Mouse (Mus musculus) forebrain, embryonic 13.5 days (tissue): ENCODE measurements around the gene Kiss1r. TPM values are rescaled to one million over a fixed set of nuclear protein-coding genes. Genes with fewer than 3 reads are reported as not detected.
"Not testable (repeated sequence)": the region's sequence is repeated elsewhere in the genome, so short reads cannot be mapped to it uniquely, and the experiment has no call there.

Experiments used
- ATAC-seq: fragments of 200-750 bp; cut with Nextera tagmentation; 2 replicates; pipeline ENCODE4 v1.8.0; 2017
- H3K27ac ChIP-seq: fragments of 300-500 bp; sonication (generic); 2 replicates; pipeline ENCODE4 v1.5.1; 2015; ENCODE audit warnings: inconsistent platforms, mild to moderate bottlenecking, moderate library complexity
- H3K27me3 ChIP-seq: fragments of 300-500 bp; sonication (generic); 2 replicates; pipeline ENCODE4 v1.6.1; 2015; ENCODE audit warnings: mild to moderate bottlenecking, inconsistent platforms
- H3K36me3 ChIP-seq: fragments of 300-500 bp; sonication (generic); 2 replicates; pipeline ENCODE4 v1.6.1; 2015; ENCODE audit warnings: mild to moderate bottlenecking, inconsistent platforms; ENCODE audit not compliant: poor library complexity, severe bottlenecking
- H3K4me1 ChIP-seq: fragments of 300-500 bp; sonication (generic); 2 replicates; pipeline ENCODE4 v1.6.1; 2015; ENCODE audit warnings: inconsistent platforms
- H3K4me2 ChIP-seq: fragments of 300-500 bp; sonication (generic); 2 replicates; pipeline ENCODE4 v1.6.1; 2015; ENCODE audit warnings: inconsistent platforms, mild to moderate bottlenecking, moderate library complexity
- H3K4me3 ChIP-seq: fragments of 300-500 bp; sonication (generic); 2 replicates; pipeline ENCODE4 v1.5.1; 2015; ENCODE audit warnings: mild to moderate bottlenecking, inconsistent platforms
- H3K9ac ChIP-seq: fragments of 300-500 bp; sonication (generic); 2 replicates; pipeline ENCODE4 v1.6.1; 2015; ENCODE audit warnings: mild to moderate bottlenecking, inconsistent platforms
- H3K9me3 ChIP-seq: fragments of 300-500 bp; sonication (generic); replicated peaks from 2 replicates; pipeline ENCODE4 v1.6.1; 2016; ENCODE audit warnings: inconsistent platforms
- WGBS: fragments of 180-500 bp; shearing (Covaris S2); methylation state at CpG from one replicate; pipeline ENCODE4 v1.1.7; 2015; 5-methylcytosine and 5-hydroxymethylcytosine counted together
- polyA plus RNA-seq: library from polyadenylated mRNA; unstranded; fragments of >200 nt; fragmentation: Nextera tagmentation; extraction: Ambion mirVana; gene quantifications from 2 replicates; pipeline ENCODE4 v1.2.1, GENCODE M21; 2015

The Kiss1r gene
- polyA plus RNA-seq, 1 experiment from 2014 or later = 1.3 TPM

GRCm38 (mm10) chr10:79950661-79951060 is 33.9 kb downstream of the Kiss1r start:
- peaks cover 15% of the 10 kb centered on the region for H3K4me1 ChIP-seq
- H3K9me3 ChIP-seq = no peaks in the 10 kb centered on the region
- 84% methylated on average over 18 of the region's 18 CpGs for WGBS
- no peak overlapping the region for H3K4me3 ChIP-seq
- ATAC-seq = no peak
- H3K27me3 ChIP-seq = no peaks in the 10 kb centered on the region
- no peak overlapping the region for H3K27ac ChIP-seq
- peaks cover 53% of the 10 kb centered on the region for H3K36me3 ChIP-seq
- H3K9ac ChIP-seq = no peak overlapping the region
- H3K4me2 ChIP-seq = no peak overlapping the region

- no peak for ATAC-seq
- peaks cover 4% of the 10 kb centered on the region; the same call in 1 of the 2 replicates for H3K4me1 ChIP-seq
- whole genome bisulfite sequencing = 89% methylated on average over 6 of the region's 6 CpGs
- no peaks in the 10 kb centered on the region for H3K9me3 ChIP-seq
- peaks cover 41% of the 10 kb centered on the region for H3K36me3 ChIP-seq
- no peak overlapping the region for H3K27ac ChIP-seq
- no peak overlapping the region for H3K9ac ChIP-seq
- H3K4me2 ChIP-seq = no peak overlapping the region
- H3K27me3 ChIP-seq = 0 out of 2 replicates have a peak, but pooled peaks cover 5% of the 10 kb centered on the region
- no peak overlapping the region for H3K4me3 ChIP-seq
Measured at GRCm38 (mm10) chr10:79953946-79954345, 37.2 kb downstream of the Kiss1r start.

- Histone ChIP-seq H3K4me1 (peaks cover 7% of the 10 kb centered on the region), H3K27ac (no peak overlapping the region), H3K9me3 (no peaks in the 10 kb centered on the region), H3K9ac (0 out of 2 replicates have a peak overlapping the region, but pooled peaks have one; percentile 3), H3K4me2 (no peak overlapping the region), H3K27me3 (0 out of 2 replicates have a peak, but pooled peaks cover 5% of the 10 kb centered on the region), H3K36me3 (peaks cover 23% of the 10 kb centered on the region), H3K4me3 (no peak overlapping the region)
- no peak for ATAC-seq
- 79% methylated on average over 9 of the region's 9 CpGs for WGBS
Measured at GRCm38 (mm10) chr10:79955691-79956090, 38.9 kb downstream of the Kiss1r start.

GRCm38 (mm10) chr10:79956643-79957154 is 39.9 kb downstream of the Kiss1r start:
- 22% methylated on average over 4 of the region's 4 CpGs for WGBS
- peaks cover 15% of the 10 kb centered on the region for H3K4me1 ChIP-seq
- H3K4me3 ChIP-seq = no peak overlapping the region
- no peak overlapping the region for H3K27ac ChIP-seq
- H3K9me3 ChIP-seq = no peaks in the 10 kb centered on the region
- H3K27me3 ChIP-seq = 0 out of 2 replicates have a peak, but pooled peaks cover 5% of the 10 kb centered on the region
- ATAC-seq = no peak
- H3K9ac ChIP-seq = no peak overlapping the region
- H3K4me2 ChIP-seq = no peak overlapping the region
- H3K36me3 ChIP-seq = peaks cover 18% of the 10 kb centered on the region

GRCm38 (mm10) chr10:79958140-79958816 is 41.5 kb downstream of the Kiss1r start:
- H3K36me3 ChIP-seq = peaks cover 22% of the 10 kb centered on the region
- H3K4me1 ChIP-seq = peaks cover 15% of the 10 kb centered on the region
- no peak overlapping the region for H3K27ac ChIP-seq
- no peak overlapping the region for H3K4me3 ChIP-seq
- no peak for ATAC-seq
- no peak overlapping the region for H3K9ac ChIP-seq
- peak overlapping the region; percentile 25 for H3K4me2 ChIP-seq
- no peaks in the 10 kb centered on the region for H3K9me3 ChIP-seq
- WGBS = 16% methylated on average over 21 of the region's 21 CpGs
- H3K27me3 ChIP-seq = 0 out of 2 replicates have a peak, but pooled peaks cover 5% of the 10 kb centered on the region

GRCm38 (mm10) chr10:79959412-79959811 is 42.6 kb downstream of the Kiss1r start:
- Histone ChIP-seq H3K4me3 (peak overlapping the region; percentile 97), H3K36me3 (peaks cover 29% of the 10 kb centered on the region), H3K4me2 (peak overlapping the region; percentile 93), H3K4me1 (peaks cover 15% of the 10 kb centered on the region)
- H3K9me3 ChIP-seq, H3K9ac ChIP-seq, H3K27ac ChIP-seq, H3K27me3 ChIP-seq: not testable (repeated sequence)
- 69% methylated on average over 5 of the region's 10 CpGs for WGBS
- peak; percentile 48; the same call in 1 of the 2 replicates for ATAC-seq

GRCm38 (mm10) chr10:79959847-79960601 is 43.3 kb downstream of the Kiss1r start, which contains the start of gene Wdr18:
Gene Wdr18, plus strand, starts transcription at chr10:79960152.
- Histone ChIP-seq H3K9ac (peak within 1 kb of the TSS; percentile 79), H3K36me3 (peaks cover 35% of the 10 kb centered on the region), H3K9me3 (no peaks in the 10 kb centered on the region), H3K27me3 (0 out of 2 replicates have a peak, but pooled peaks cover 5% of the 10 kb centered on the region), H3K27ac (peak within 1 kb of the TSS; percentile 41), H3K4me1 (peaks cover 15% of the 10 kb centered on the region), H3K4me2 (peak within 1 kb of the TSS; percentile 93), H3K4me3 (peak within 1 kb of the TSS; percentile 97)
- under 1% methylated on average over 61 of the region's 61 CpGs for WGBS
- ATAC-seq = peak; percentile 98

- Histone ChIP-seq H3K9ac (peak overlapping the region; percentile 79), H3K4me2 (peak overlapping the region; percentile 93), H3K9me3 (no peaks in the 10 kb centered on the region), H3K4me1 (peaks cover 15% of the 10 kb centered on the region), H3K4me3 (peak overlapping the region; percentile 97), H3K27me3 (0 out of 2 replicates have a peak, but pooled peaks cover 5% of the 10 kb centered on the region), H3K36me3 (peaks cover 43% of the 10 kb centered on the region), H3K27ac (no peak overlapping the region)
- ATAC-seq = no peak
- 15% methylated on average over 10 of the region's 10 CpGs for WGBS
Measured at GRCm38 (mm10) chr10:79960671-79961294, 44.0 kb downstream of the Kiss1r start.

GRCm38 (mm10) chr10:79964727-79965126 is 48.0 kb downstream of the Kiss1r start:
- no peak overlapping the region for H3K4me3 ChIP-seq
- 95% methylated on average over 7 of the region's 7 CpGs for WGBS
- H3K9ac ChIP-seq = no peak overlapping the region
- H3K27ac ChIP-seq = no peak overlapping the region
- H3K9me3 ChIP-seq = no peaks in the 10 kb centered on the region
- no peak overlapping the region for H3K4me2 ChIP-seq
- peaks cover 11% of the 10 kb centered on the region for H3K4me1 ChIP-seq
- peaks cover 8% of the 10 kb centered on the region for H3K27me3 ChIP-seq
- H3K36me3 ChIP-seq = peaks cover 74% of the 10 kb centered on the region
- no peak for ATAC-seq

GRCm38 (mm10) chr10:79965325-79965724 is 48.6 kb downstream of the Kiss1r start:
- H3K4me3 ChIP-seq = no peak overlapping the region
- peaks cover 11% of the 10 kb centered on the region for H3K4me1 ChIP-seq
- 87% methylated on average over 5 of the region's 5 CpGs for WGBS
- no peak overlapping the region for H3K4me2 ChIP-seq
- no peak for ATAC-seq
- peaks cover 14% of the 10 kb centered on the region for H3K27me3 ChIP-seq
- H3K27ac ChIP-seq = no peak overlapping the region
- no peaks in the 10 kb centered on the region for H3K9me3 ChIP-seq
- peaks cover 74% of the 10 kb centered on the region for H3K36me3 ChIP-seq
- no peak overlapping the region for H3K9ac ChIP-seq

- H3K9ac ChIP-seq = no peak overlapping the region
Measured at GRCm38 (mm10) chr10:79966886-79967400, 50.2 kb downstream of the Kiss1r start.

More at GRCm38 (mm10) chr10:79966886-79967400, 50.2 kb downstream of the Kiss1r start:
- Histone ChIP-seq H3K36me3 (peaks cover 69% of the 10 kb centered on the region), H3K4me3 (no peak overlapping the region), H3K9me3 (no peaks in the 10 kb centered on the region), H3K4me2 (no peak overlapping the region), H3K27me3 (peaks cover 30% of the 10 kb centered on the region), H3K27ac (no peak overlapping the region), H3K4me1 (peaks cover 7% of the 10 kb centered on the region)
- ATAC-seq = no peak
- WGBS = 91% methylated on average over 5 of the region's 5 CpGs
